Mouse (Mus musculus): ENCODE data around the gene Cbln1. TPM values are rescaled to one million over a fixed set of nuclear protein-coding genes. Genes with fewer than 3 reads are reported as not detected.

Cbln1 gene
- total RNA-seq, 2 experiments from 2014 or later = 0.14 to 0.17 TPM

GRCm38 (mm10) chr8:87469931-87470833 lies 2.2 kb downstream of the Cbln1 start:
- no peak for DNase-seq

- DNase-seq = no peak
Measured at GRCm38 (mm10) chr8:87468958-87469815, 3.2 kb downstream of the Cbln1 start.

GRCm38 (mm10) chr8:87468416-87468957 lies 3.9 kb downstream of the Cbln1 start:
- no peak for DNase-seq

GRCm38 (mm10) chr8:87467906-87468305 lies 4.5 kb downstream of the Cbln1 start:
- DNase-seq = no peak

GRCm38 (mm10) chr8:87466936-87467602 lies 5.3 kb downstream of the Cbln1 start:
- no peak for DNase-seq

GRCm38 (mm10) chr8:87466335-87466734 lies 6.1 kb downstream of the Cbln1 start:
- DNase-seq = no peak

- DNase-seq = no peak
Measured at GRCm38 (mm10) chr8:87464446-87464845, 8.0 kb downstream of the Cbln1 start.

- DNase-seq = no peak
Measured at GRCm38 (mm10) chr8:87461801-87462200, 10.6 kb downstream of the Cbln1 start.

GRCm38 (mm10) chr8:87456949-87457348 lies 15.5 kb downstream of the Cbln1 start:
- DNase-seq = no peak

GRCm38 (mm10) chr8:87452815-87453214 lies 19.6 kb downstream of the Cbln1 start:
- DNase-seq = no peak

- DNase-seq = no peak
Measured at GRCm38 (mm10) chr8:87451737-87452136, 20.7 kb downstream of the Cbln1 start.

GRCm38 (mm10) chr8:87434592-87434991 lies 37.8 kb downstream of the Cbln1 start:
- no peak for DNase-seq

- no peak for DNase-seq
Measured at GRCm38 (mm10) chr8:87427188-87427587, 45.2 kb downstream of the Cbln1 start.

- DNase-seq = no peak
Measured at GRCm38 (mm10) chr8:87424706-87425105, 47.7 kb downstream of the Cbln1 start.

GRCm38 (mm10) chr8:87421697-87422096 lies 50.7 kb downstream of the Cbln1 start:
- no peak for DNase-seq

Other genes starting within 250 kb of the Cbln1 start
- not detected for gene 4933402J07Rik, start 91.2 kb upstream of the Cbln1 start, total RNA-seq (2021)

Data from heart, postnatal 4 days (tissue).